Mouse (Mus musculus) left cerebral cortex, postnatal 14 days (tissue): ENCODE results near the gene Gm47985. TPM values are rescaled to one million over a fixed set of nuclear protein-coding genes. Genes with fewer than 3 reads are reported as not detected.
"Not testable (repeated sequence)": the region's sequence is repeated elsewhere in the genome, so short reads cannot be mapped to it uniquely, and the experiment has no call there.

Experiments
- DNase-seq, 2 experiments: peaks; one replicate each; pipeline ENCODE4 v3.0.0; 2021 to 2022; ENCODE audit warnings: low spot score in 2 of 2, mixed read lengths in 1 of 2
- intact Hi-C: fragments of 180-260 bp; cut with DNase I; formaldehyde crosslinking; loops from one replicate; pipeline ENCODE4 v1.15.1; 2025
- total RNA-seq, 2 experiments: library from RNA; stranded (reverse); gene quantifications; 2 replicates each; pipeline ENCODE4 v1.2.3; 2021

The Gm47985 gene
- total RNA-seq, 2 experiments from 2014 or later = not detected

DNA sequence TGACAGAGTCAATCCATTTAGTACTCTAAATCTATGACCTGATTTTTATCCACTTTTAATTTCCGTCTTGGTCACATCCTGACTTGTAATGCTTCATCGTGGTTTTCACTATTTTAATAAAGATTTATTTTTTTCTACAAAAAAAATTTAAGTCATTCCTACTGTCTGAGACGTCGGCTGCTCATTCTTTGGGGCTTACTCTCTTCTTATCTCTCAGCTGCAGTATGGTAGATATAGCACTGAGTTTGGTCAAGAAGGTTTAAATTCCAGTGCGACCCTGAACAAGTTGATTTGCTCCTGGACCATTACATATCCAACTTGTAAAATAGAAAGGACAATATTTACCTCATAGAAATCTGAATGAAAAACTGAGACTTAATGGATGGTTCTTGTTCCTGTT lies 29.3 kb downstream of the Gm47985 start:
- DNase-seq = not testable (repeated sequence)

DNA sequence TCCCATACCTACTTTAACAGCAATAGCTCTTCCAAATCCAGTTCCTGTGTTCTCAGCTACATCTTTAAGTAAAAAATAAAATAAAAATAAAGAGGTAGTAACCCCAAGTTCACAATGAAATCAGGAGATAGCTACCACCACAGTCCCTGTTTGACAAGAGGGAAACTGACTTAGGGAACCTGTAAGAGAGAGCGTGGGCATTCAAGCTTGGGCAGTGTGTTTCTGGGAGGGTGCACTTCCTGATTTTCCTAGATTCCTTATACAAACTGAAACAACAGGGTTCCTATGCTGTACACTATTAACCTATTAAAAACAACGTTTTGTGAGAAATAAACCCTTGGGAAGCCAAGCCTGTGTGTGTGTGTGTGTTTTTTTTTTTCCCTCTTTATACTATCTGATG lies 32.5 kb downstream of the Gm47985 start:
- no peak for DNase-seq
- intact Hi-C loops = no loop called here

More for the DNA sequence above, 29.3 kb downstream of the Gm47985 start:
- intact Hi-C loops = not testable (repeated sequence)

DNA sequence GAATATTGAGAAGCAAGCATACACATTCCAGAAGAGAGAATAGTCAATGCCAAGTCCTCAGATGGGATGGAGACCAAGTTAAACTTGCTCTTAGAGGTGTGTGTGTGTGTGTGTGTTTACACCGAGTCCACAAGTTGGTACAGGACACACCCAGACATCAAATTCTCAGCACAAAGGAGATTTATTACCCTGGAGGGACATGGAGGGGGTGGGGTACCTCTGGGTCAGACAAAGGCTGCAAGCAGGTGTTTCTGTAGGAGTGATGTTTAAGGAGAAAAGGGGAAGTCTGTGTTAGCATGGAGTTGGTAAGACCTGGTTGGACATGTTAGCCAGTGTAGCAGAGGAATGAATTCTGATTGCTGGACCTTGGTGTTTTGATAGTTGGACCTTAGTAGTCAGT lies 33.6 kb downstream of the Gm47985 start:
- DNase-seq = no peak
- intact Hi-C loops = no loop called here

DNA sequence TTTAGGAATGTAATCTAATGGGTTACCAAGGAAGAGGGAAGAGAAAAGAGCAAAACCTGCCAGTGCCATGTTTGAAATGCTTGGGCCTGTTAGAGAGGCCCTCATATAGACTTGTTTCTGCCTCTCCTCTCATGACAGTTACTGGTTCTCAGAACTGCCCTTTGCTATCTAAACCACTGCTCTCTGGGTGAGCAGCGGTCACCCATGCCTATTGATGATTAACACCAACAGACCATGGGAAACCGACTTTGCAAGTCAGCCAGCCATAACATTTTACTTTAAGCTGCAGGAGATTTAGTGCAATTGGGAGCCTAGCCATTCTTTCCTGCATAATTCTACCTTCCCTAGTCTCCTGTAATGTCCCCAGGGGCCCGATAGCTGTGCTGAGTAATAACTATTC lies 34.1 kb downstream of the Gm47985 start:
- DNase-seq = no peak
- intact Hi-C loops = no loop called here

DNA sequence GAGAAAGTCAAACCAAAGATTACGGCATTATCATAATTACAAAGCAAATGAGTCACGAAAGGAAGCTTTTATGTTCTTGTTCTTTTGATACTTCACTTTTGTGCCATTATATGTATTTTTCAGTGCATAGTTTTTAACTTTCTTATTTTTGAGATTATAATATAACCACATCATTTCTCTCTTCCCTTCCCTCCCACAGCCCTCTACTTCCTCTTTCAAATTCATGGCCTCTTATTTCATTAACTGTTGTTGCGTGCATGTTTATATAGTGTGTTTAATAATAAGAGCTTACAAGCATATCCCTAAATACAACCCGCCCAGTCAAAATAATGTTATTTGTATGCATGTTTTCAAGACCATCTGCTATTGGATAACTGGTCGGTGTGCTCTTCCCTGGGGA lies 36.7 kb downstream of the Gm47985 start:
- no peak for DNase-seq
- intact Hi-C loops = no loop called here

DNA sequence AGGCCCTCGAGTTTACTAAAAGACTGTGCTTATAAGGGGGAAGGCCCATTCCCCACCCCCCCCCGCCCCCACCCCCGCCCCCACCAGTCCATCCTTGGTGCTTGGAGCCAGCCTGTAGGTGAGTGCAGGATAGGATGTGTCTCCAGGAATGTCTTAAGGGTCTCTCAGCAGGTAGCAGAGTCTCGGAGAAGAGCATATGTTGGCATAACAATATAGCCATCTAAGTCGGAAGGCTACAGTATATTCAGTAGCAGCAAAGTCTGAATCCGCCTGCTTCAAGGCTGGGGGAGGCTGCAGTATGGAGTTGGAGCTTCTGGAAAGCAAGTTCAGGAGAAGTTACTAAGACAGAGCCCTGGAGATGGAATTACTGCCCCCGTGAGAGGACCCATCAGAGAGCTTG lies 37.8 kb downstream of the Gm47985 start:
- no peak for DNase-seq
- intact Hi-C loops = no loop called here

DNA sequence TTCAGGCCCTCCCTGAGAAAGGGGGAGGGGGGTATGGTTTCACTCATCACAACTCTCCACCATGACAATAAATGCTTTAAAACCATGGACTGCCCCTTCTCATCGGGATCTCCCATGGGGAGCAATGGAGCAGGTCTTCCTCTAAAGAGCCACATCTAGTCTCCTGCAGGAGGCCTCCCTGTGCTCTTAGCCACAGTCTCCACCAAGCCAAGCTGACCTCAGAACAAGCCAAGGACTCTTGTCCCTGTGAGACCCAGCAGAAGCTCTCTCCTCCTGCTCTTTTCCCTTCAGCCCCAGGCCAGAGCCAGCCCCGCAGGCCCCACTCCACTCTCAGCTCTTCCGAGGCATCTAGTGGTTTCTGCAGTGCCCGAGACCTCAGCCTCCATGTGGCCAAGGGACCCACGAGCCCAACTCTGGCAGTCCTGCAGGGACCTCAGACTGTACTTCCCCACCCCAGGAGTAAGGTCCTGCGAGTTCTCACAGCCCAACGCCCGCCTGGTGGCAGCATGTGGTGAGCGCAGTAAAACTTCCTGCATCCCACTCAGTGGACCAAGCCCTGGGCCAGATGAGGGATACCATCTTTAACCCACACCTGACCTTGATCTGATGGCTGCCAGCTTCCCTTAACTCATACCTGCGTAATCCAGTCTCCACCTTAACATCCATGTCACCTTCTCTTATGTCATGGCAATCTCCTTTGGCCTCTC lies 40.4 kb downstream of the Gm47985 start:
- intact Hi-C loops = no loop called here
- DNase-seq = no peak

DNA sequence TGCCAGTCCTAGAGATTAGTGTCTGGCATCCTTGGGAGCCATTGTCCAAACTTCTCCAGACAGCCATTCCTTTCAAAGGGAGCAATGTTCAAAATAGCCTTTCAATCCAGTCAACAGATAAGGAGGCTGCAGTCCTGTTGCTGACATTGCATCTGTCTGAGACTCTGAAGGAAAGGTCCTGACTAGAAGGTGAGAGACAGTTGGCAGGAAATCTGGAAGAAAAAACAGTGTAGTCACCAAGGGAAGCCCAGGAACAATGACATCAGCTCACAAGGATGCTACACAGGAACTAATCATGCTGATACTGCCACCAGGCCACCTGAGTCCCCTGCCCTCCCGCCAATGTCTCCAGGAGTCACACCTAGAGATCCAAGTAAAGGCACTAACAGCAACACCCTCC lies 41.0 kb downstream of the Gm47985 start:
- DNase-seq = no peak
- intact Hi-C loops = no loop called here

DNA sequence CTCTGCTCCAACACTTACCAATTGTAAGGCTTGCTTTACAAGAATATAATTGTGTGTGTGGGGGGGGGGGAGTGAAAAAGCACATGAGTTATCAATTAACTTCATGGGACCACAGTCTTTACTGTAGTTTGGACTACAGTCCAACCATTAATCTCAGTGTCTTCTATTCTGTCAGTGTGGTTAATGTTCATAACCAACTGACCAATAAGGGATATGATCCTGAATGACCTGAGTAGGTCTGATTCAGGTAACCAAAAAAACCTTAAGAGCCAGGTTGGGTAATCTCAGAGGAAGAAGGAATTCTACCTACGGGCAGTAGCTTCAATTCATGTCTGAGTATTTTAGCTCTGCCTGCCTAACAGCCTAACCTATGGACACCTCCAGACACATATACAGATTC lies 42.2 kb downstream of the Gm47985 start:
- DNase-seq = no peak

DNA sequence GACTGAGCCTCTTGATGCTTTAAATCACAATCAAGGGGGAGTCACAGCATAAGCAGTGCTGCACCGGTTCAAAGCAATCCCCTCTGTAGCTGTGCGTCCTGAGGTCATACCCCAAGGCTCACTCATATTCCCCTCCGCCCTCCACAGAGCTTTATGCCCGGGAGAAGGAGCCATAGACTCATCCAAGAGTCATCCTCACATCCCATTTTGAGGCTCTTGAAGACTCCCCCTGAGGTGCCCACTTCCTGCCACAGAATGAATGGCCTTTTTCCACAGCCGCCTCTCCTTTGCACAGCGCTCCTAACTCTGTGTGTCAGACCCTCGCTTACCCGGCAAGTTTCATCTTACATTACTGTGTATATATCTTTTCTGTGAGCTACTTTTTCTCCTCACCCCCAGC lies 45.2 kb downstream of the Gm47985 start:
- intact Hi-C loops = no loop called here
- no peak for DNase-seq

More for the DNA sequence above, 42.2 kb downstream of the Gm47985 start:
- intact Hi-C loops = no loop called here

DNA sequence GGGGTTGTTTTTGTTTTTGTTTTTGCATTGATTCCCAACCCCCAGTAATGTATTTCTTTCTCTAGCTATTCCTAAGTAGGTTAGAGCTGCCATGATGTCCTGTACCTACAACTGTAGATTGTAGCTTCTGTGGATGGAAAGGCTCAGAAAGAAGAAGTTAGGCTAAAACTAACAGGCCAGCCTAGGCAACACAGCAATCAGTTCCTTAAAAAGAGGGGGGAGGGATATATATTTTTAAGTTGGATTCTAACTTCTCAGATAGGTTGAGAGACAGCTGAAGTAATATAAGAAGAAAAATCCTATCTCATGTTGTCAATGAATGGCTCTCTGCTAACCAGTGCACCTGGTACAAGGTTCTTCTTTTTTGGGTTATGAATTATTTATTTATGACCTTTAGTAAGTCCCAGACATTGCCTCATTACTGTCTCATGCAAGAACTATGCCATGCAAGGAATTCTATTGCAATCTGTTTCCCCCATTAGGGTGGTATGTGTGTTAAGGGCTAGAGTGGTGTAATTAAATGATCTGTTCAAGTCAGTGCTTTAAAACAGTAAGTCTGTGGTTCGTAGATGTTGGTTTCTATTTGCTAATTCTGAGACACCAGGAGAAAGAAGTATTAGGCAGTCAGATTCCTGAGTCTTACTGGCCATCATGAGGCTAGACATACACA lies 46.1 kb downstream of the Gm47985 start:
- intact Hi-C loops = no loop called here
- DNase-seq = no peak

DNA sequence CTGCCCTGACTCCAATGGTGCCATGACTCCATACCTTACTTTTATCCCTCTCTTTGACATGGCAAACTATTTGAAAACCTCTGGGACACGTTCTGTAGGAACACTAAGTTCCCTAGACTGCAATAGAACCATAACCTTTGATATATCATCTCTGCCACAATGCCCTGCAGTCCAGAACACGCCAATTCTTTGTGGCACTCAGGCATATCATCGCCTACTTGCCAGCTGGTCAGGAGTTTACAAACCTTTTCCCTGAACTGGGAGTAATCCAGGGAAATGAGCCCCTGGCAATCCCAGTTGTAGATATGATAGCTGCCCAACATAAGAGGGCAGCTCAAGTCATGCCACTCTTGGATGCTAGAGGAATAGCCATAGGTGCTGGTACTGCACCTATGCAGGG lies 50.0 kb downstream of the Gm47985 start:
- intact Hi-C loops = no loop called here
- no peak for DNase-seq

DNA sequence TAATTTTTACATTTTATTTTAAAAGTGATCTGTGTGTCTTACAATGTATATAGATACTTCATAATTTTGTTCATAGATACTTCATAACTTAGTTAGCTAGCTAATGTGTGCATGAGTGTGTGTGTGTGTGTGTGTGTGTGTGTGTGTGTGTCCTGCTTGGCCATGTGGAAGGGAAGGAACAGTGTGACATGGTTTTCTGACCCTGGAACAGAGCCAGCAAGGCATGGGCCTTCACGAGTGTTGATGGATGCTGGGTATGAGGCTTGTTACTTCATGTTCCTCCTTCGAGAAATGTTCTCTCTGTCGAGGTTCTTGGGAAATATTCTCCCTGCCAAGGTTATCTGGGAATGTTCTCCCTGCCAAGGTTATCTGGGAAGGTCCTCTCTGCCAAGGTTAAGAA lies 51.4 kb downstream of the Gm47985 start:
- intact Hi-C loops = no loop called here
- no peak for DNase-seq

Other genes with a start within 250 kb of the Gm47985 start
- 1 to 10 TPM; 3.5 to 5.4 TPM for gene Hmcn1, start 189.1 kb upstream of the Gm47985 start, total RNA-seq
- gene Gm8947, start 9.8 kb downstream of the Gm47985 start, total RNA-seq = not detected
- not detected for gene Gm47995, start 15.9 kb downstream of the Gm47985 start, total RNA-seq
- gene 3110040M04Rik, start 21.6 kb downstream of the Gm47985 start, total RNA-seq = not detected
- gene Gm47996, start 27.6 kb downstream of the Gm47985 start, total RNA-seq = not detected
- 100 to 1,000 TPM; 125 to 135 TPM for gene Ivns1abp, start 161.9 kb downstream of the Gm47985 start, total RNA-seq
- gene Swt1, start 245.9 kb downstream of the Gm47985 start, total RNA-seq = 1 to 10 TPM; 8.6 to 9.0 TPM
- 10 to 100 TPM; 24.6 to 27.6 TPM for gene Trmt1l, start 246.0 kb downstream of the Gm47985 start, total RNA-seq